Mouse (Mus musculus) left cerebral cortex, postnatal 4 days (tissue): ENCODE data around the gene Olfr734. TPM values are rescaled to one million over a fixed set of nuclear protein-coding genes. Genes with fewer than 3 reads are reported as not detected.

Source experiments
- DNase-seq: peaks from one replicate; pipeline ENCODE4 v3.0.0-alpha.2; 2022
- intact Hi-C: fragments of 180-260 bp; cut with DNase I; formaldehyde crosslinking; loops from one replicate; pipeline ENCODE4 v1.15.1; 2025
- total RNA-seq, 2 experiments: library from RNA; stranded (reverse); gene quantifications; 2 replicates each; pipeline ENCODE4 v1.2.3; 2021

Gene Olfr734
- total RNA-seq, result not detected

DNA sequence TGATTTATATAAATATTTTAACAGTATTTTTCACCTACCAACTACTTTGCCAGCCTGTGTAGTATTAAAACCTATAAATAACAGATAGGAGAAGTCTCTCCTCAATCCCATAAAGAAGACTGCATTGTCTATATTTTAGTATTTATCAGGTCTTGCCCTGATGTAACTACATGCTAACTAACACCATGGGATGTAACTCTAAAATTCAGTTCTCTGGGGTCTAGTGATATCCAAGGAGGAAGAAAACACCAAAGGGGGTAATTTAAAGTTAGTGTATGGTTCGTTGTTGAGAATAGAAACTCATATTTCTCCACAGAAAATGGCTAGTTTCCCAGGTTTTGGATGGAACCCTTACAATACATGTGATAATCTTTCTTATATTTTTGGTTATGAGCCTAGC is at the start of gene Olfr734:
Olfr734 (minus strand) TSS at position 101 of the 400 bp plus-strand sequence.
- intact Hi-C loops, result no loop called here
- DNase-seq, result no peak

DNA sequence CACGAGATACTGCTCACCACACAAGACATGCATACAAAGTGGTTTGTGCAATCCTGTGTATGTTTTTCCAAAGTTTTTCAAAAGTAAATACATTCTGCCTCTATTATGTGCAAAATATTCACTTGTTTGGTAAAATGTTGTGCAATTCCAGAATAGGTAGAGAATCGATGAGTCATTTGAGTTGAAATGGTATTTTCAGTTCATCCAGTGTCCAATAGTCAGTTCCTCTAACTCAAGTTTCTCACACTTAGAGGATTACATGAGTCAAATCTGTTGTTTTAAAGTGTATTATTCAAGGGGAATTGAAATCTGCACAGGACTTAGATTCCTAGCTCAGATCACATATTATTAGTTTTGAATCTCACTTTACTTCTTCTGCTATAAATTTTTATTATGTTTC is 37.0 kb upstream of the Olfr734 start:
- intact Hi-C loops, result no loop called here
- DNase-seq, result no peak

DNA sequence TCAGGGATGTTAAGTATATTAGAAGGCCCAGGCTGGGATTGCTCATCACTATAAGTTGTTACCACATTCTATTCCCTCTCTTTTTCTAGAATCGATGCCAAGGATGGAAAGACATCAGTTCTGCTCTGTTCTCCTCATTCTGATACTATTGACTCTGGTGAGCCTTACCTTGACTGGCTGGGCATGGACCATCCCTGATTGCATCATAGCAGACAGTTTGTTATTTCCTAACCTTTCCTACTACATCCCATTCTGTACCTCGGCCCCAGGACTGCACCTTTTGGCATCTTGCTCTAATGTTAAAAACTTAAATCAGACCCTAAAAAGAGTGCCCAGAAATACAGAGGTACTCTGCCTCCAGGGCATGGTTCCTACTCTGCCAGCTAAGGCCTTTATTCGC is 33.9 kb upstream of the Olfr734 start:
- intact Hi-C loops, result no loop called here
- no peak for DNase-seq

- intact Hi-C loops, result no loop called here
- DNase-seq, result no peak
These were observed 31.0 kb upstream of the Olfr734 start, which contains the start of gene Tlr11 for GRCm38 (mm10) chr14:50357593-50357992. Gene Tlr11 (plus strand): TSS chr14:50357914.

- intact Hi-C loops, result no loop called here
These were observed 30.2 kb upstream of the Olfr734 start for GRCm38 (mm10) chr14:50356725-50357124.

DNA sequence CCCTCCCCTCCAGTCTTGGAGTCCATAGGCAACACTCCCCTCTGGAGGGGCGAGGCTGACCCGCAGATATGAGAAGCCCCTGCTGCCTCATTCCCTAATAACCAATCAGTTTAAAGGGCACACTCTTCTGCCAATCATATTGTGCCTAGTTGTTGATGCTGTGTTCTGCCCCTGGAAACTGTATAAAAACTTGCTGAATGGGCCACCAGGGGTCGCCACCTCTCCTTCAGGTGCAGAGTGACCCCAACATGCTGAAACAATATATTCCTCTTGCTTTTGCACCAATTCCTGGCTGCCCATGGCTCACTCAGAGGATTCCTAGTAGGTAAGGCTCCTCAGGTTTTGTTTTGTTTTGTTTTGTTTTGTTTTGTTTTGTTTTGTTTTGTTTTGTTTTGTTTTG is 25.9 kb upstream of the Olfr734 start:
- peak; percentile 10 for DNase-seq
- intact Hi-C loops, result no loop called here

More at GRCm38 (mm10) chr14:50356725-50357124, 30.2 kb upstream of the Olfr734 start:
- no peak for DNase-seq

GRCm38 (mm10) chr14:50348796-50349195 is 22.2 kb upstream of the Olfr734 start, which contains the start of gene Olfr735:
Gene Olfr735 (minus strand): TSS chr14:50348872.
- intact Hi-C loops, result no loop called here
- no peak for DNase-seq

- no peak for DNase-seq
- intact Hi-C loops, result no loop called here
These were observed 25.1 kb downstream of the Olfr734 start, which contains the start of gene Olfr733 for GRCm38 (mm10) chr14:50301422-50301821. Gene Olfr733 (minus strand): TSS chr14:50301522.

DNA sequence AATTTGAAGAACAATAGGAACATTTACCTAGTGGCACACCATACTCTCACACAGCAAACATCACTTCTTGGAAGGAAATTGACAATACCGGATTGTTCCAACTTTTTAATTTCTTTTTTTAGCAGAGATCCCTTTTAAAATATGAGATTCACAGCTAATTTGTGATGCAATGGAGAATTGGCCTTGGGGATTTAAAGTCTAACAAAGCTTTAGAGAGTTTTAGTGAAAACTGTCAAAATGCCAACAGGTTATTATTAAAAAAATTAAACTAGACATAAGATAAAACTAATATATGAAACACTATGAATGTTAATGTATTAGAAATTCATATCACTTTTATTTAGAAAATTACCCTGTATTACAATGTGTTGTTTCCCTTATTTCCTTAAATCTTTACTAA is 42.5 kb downstream of the Olfr734 start, which contains the start of gene Olfr732:
Olfr732 (minus strand) TSS at position 101 of the 400 bp plus-strand sequence.
- no peak for DNase-seq
- intact Hi-C loops, result no loop called here

Other genes with a start within 250 kb of the Olfr734 start
- gene Olfr726, start 235.8 kb downstream of the Olfr734 start, total RNA-seq, result not detected
- not detected for gene Olfr727, start 203.6 kb downstream of the Olfr734 start, total RNA-seq
- gene Olfr728, start 184.1 kb downstream of the Olfr734 start, total RNA-seq, result not detected
- not detected for gene Olfr729, start 173.9 kb downstream of the Olfr734 start, total RNA-seq
- gene Olfr730, start 138.6 kb downstream of the Olfr734 start, total RNA-seq, result not detected
- not detected for gene Olfr731, start 84.9 kb downstream of the Olfr734 start, total RNA-seq
- gene Olfr732, start 42.6 kb downstream of the Olfr734 start, total RNA-seq, result not detected
- gene Olfr733, start 25.2 kb downstream of the Olfr734 start, total RNA-seq, result not detected
- under 1 TPM in 1 of 2 experiments, not detected in 1; 0.08 TPM for gene Olfr735, start 22.1 kb upstream of the Olfr734 start, total RNA-seq
- gene Tlr11, start 31.2 kb upstream of the Olfr734 start, total RNA-seq, result not detected
- not detected for gene Olfr736, start 54.4 kb upstream of the Olfr734 start, total RNA-seq
- not detected for gene Olfr738, start 80.8 kb upstream of the Olfr734 start, total RNA-seq
- gene Olfr739, start 91.9 kb upstream of the Olfr734 start, total RNA-seq, result not detected
- gene Olfr740, start 118.8 kb upstream of the Olfr734 start, total RNA-seq, result not detected
- gene Olfr741, start 146.0 kb upstream of the Olfr734 start, total RNA-seq, result not detected
- gene Olfr742, start 176.8 kb upstream of the Olfr734 start, total RNA-seq, result not detected
- not detected for gene Olfr743, start 195.1 kb upstream of the Olfr734 start, total RNA-seq